Mouse (Mus musculus) testis, postnatal 14 days (tissue): Measurements from ENCODE around the gene Ugt1a6b.
"Not testable (repeated sequence)": the region's sequence is repeated elsewhere in the genome, so short reads cannot be mapped to it uniquely, and the experiment has no call there.

Experiments used
- DNase-seq: peaks from one replicate; pipeline ENCODE4 v3.0.0; 2021; ENCODE audit warnings: low spot score

Ugt1a6b gene

DNA sequence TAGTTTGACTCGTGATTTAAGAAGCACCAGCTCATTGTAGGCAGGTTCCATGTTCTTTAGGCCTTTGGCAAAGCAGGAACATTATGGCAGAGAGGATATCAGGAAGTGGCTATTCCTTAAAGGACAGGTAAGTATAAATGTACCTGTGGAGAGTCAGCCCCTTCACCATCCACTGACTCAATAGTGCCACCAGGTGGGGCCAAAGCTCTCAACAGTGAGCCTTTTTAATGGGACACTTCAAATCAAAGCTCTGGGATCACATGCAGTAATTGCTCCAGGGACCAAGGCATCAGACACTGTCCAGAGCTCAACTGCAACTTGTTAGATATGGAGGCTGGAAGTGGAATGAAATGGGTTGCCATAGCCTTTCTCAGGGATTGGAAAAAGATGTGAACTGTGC is 18.5 kb downstream of the Ugt1a6b start:
- DNase-seq: not testable (repeated sequence)

DNA sequence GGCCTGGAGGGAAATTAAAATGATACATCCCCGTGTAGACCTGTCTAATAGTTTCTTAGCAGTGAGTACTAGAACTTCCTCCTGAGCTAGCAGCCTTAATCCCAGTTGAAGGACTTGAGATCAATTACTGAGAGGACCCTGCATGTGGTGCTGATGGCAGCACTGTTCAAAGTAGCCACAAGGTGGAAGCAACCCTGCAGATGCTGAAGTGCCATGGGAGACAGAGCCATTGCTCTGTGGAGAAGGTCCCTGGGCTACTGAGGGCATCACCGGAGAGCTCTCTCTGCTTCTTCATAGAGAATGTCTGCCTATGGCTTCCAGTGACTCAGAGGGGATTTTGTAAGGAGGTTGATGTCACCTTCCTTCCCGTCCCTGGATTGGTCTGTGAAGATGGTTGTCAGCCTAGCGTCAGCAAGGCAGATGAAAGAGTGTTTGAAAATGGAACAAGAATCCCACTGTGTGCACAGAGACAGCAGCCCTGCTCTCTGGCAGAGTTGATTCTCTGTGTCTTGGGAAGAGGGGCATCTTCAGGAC is 22.8 kb downstream of the Ugt1a6b start:
- DNase-seq: not testable (repeated sequence)

DNA sequence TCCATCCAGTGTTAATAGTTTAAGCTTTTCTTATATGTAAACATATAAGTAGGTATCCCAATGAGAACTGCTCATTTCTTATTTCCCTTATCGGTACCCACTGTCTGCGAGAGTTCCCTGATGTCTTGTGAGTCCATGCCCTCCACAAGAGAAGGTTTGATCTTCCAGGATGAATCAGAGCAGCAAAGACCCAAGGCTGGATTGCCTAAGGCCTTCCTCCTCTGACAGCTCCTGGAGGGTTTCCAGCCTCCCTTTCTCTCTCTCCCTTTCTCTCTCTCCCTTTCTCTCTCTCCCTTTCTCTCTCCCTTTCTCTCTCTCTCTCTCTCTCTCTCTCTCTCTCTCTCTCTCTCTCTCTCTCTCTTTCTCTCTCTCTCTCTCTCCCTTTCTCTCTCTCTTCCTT is 26.0 kb downstream of the Ugt1a6b start:
- DNase-seq: not testable (repeated sequence)

DNA sequence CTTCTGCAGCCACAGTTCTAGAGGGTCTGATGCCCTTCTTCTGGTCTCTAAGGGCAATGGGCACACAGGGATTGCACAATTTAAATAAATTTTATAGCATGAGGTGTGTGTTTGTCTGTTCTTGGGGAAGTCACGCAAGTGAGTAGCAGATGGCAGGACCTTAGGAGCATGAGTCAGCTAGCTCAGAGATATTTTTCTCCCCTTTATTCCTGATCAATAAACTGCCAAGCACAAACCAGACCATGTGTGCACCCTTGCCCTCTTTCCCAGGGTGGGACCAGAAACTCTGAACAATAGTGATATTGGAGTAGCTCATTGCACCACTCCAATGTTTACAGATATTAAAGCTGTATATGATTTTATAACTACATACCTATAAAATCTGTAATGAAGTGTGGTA is 27.2 kb downstream of the Ugt1a6b start:
- DNase-seq: not testable (repeated sequence)

DNA sequence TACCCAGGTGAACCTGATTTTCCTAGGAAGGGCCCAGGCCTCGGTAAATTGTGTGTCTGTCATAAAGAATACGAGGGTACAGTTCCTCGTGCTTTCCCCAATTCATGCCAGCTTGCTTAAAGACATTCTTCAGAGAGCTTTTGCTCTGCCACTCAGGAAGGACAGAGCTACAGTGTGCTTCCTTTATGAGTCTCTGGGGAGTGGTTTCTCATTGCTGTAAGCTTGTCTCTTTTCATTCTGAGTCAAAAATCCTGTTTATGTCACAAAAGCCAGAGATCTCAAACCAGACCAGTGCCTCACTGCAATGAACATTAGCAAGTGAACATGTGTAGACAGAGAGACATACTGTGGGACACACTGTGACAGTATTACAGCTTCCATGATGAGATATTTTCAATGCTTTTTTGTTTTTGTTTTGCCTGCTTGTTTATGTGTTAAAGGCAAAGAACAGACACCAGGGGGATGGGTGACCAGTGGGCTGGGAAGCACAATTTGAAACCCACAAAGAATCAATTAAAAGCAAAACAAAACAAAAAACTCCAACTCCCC is 30.9 kb downstream of the Ugt1a6b start:
- no peak for DNase-seq

DNA sequence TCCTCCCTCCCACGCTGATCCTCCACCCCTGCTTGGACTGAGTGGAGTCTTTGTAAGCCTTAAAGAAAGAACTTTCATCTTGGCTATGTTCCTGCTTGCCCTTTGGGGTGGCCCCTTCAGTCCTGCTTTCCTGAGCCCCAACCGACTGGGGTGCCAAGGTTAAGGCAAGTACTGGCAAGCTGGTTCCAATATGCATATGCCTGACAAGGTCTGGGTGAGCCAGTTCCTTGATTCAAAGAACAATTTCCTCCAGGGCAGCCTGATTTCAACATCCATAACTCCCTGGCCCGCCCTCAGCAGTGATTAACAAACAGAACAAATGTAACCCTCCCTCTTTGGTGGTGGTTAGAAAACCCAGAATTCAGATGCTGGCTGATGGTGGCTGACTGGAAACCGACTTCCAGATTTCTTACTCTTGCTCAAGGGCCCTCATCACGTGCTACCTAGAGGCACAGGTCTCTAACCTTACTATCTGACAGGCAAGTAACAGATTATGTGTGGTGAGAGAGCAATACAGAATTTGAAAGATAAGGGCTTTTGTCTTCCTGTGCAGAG is 31.5 kb downstream of the Ugt1a6b start, which contains the start of gene Ugt1a6a:
Ugt1a6a (plus strand) TSS at position 353 of the 555 bp plus-strand sequence.
- peak; percentile 27 for DNase-seq

DNA sequence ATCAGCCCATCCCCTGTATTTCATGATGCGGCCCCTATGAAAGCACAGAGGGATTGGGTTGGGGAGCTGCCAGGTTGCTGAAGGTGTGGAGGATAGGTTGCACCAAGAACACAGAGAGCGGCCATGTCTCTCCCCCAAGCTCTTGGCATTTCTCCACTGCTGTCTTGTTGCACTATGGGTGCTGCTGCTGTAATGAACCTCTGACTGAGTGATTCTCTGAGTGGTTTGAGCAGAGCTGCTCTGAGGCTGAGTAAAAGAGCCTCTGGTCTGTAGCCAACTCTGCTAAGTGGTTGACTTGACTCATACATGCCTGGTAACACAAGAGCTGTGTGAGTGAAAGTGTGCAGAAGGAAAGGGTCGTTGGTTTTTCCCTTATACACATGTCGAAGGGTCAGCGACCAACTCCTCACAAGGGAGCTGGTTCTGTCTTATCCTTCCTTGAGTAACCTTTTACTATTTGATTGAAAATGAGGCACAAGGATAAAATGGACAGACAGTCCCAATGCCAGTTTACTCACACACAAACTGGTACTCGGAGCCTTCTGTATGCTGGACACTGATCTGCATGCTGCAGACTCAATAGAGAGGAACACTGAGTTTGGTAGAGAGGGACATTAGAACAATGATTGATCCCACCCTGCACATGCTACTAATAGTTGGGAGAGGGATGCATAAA is 32.3 kb downstream of the Ugt1a6b start:
- DNase-seq: not testable (repeated sequence)

DNA sequence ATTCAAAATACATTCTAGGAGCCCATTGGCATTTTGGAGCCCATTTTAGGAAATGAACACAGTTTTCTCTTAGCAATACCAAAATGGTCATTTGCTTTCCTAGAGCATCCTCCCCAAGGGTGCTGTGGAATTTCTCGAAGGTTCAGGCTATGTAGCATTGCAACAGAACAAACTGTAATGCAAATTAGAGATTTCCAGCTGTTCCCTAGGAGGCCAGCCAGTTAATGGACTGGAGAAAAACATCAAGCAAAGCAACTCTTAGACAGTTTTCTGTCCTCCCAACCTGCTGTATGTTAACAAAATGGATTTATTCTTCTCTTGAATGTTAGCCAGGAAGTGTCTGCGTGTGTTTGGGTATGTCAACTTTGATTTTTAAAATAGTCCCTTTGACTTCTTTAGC is 33.6 kb downstream of the Ugt1a6b start:
- peak; percentile 16 for DNase-seq

DNA sequence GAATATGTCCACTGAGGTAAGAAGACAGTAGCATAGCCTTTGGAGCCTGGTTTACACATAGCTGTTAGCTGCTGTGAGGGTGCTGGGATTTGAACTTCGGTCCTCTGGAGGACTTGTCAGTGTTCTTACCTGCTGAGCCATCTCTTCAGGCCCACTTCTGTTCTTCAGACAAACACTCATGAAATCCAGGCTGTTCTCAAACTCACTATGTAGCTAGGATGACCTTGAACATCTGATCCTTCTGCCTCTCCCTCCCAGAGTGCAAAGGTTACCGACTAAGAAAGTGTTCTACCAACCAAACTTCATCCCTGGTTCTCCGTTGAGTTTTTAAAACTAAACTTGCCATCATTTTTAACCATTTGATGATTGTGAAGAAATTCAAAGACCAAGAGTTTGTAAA is 34.2 kb downstream of the Ugt1a6b start:
- DNase-seq: no peak

DNA sequence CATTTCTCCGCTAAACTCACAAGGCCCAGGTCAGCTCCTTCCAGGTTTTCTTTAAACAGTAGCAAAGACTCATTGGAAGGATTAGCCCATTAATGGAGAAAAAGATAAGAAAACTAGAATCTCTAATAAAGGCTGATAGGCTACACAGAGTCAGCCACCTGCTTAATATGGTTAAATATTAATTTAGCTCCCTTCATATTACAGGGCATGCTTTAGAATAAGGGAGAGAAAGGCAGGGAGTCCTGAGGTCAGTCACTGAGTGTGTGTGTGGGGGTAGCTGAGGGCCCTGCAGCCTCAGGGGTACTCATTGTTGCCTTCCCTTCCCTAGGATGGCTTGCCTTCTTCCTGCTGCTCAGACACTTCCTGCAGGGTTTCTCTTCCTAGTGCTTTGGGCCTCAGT is 35.1 kb downstream of the Ugt1a6b start:
- no peak for DNase-seq

DNA sequence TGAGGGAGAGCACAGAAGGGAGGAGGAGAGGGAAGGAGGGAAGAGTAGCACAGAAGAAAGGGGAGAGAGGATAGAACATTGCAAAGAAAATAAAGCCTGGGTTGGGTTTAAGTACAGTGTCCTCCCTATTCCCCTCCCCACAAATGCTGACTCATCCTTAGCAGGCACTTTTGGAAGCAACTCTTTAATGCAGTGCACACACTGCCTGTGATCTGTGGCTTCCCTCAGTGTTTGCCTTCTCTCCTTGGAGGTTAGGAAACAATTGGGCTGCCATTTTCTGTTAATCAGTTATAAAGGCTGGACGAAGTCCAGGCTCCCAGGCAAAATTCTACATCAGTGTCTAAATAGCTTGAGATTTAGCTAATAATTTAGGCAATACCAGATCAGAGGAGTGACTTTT is 37.4 kb downstream of the Ugt1a6b start:
- not testable (repeated sequence) for DNase-seq

DNA sequence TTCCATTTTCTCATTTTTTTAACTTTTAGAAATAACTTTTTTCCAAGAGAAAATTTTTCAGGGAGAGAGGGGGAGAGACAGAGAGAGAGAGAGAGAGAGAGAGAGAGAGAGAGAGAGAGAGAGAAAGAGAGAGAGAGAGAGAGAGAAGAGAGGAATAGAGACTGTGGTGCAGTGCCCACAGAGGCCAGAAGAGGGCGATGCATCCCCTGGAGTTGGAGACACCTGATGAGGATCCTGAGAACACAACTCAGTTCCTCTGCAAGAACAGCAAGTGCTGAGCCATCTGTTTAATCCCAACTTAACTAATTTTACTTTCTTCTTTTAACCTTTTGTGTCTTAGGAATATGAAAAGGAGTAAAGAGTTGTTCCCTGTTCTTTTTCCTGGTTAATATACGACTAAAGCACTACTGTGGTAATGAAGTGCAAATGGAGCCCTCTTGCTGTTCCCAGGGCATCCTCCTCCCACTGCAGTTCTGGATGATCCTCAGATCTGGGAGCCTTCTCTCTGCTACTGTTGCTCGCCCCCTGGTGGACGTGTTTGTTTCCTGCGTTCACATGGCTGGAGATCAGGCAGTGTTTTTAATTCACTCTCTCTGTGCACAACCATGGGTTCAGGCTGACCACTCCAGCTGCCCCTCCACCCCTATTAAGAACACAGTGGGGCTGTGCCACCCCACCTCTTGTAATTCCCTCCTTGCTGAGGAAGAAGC is 41.1 kb downstream of the Ugt1a6b start:
- peak; percentile 16 for DNase-seq

DNA sequence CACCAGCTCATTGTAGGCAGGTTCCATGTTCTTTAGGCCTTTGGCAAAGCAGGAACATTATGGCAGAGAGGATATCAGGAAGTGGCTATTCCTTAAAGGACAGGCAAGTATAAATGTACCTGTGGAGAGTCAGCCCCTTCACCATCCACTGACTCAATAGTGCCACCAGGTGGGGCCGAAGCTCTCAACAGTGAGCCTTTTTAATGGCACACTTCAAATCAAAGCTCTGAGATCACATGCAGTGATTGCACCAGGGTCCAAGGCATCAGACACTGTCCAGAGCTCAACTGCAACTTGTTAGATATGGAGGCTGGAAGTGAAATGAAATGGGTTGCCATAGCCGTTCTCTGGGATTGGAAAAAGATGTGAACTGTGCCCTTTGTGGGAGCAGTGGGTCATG is 42.2 kb downstream of the Ugt1a6b start:
- DNase-seq: not testable (repeated sequence)

DNA sequence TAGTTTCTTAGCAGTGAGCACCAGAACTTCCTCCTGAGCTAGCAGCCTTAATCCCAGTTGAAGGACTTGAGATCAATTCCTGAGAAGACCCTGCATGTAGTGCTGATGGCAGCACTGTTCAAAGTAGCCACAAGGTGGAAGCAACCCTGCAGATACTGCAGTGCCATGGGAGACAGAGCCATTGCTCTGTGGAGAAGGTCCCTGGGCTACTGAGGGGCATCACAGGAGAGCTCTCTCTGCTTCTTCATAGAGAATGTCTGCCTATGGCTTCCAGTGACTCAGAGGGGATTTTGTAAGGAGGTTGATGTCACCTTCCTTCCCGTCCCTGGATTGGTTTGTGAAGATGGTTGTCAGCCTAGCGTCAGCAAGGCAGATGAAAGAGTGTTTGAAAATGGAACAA is 47.1 kb downstream of the Ugt1a6b start:
- DNase-seq: not testable (repeated sequence)

DNA sequence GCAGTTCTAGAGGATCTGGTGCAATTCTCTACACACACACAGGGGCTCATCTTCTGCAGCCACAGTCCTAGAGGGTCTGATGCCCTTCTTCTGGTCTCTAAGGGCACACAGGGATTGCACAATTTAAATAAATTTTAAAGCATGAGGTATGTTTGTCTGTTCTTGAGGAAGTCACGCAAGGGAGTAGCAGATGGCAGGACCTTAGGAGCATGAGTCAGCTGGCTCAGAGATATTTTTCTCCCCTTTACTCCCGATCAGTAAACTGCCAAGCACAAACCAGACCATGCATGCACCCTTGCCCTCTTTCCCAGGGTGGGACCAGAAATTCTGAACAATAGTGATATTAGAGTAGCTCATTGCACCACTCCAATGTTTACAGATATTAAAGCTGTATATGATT is 55.4 kb downstream of the Ugt1a6b start:
- no peak for DNase-seq

DNA sequence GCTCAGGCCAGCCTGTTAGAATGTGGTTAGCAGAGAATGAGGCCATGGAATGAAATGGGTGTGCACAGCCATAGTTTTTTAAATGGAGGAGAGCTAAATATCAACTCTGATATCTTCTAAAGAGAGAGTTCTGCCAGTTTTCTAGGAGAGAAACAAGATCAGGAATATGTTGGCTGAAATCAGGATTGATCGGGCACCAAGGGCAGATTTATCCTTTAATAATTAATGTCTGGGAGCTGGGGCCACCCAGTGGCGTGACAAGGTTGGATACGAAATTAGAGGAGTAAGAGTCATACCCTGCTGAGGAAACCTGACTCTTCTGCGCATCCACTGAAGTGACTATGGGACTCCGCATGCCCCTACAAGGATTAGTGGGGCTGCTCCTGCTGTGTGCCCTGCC is 62.7 kb downstream of the Ugt1a6b start, which contains the start of gene Ugt1a5:
Ugt1a5 (plus strand) TSS at position 302 of the 400 bp plus-strand sequence.
- DNase-seq: no peak

DNA sequence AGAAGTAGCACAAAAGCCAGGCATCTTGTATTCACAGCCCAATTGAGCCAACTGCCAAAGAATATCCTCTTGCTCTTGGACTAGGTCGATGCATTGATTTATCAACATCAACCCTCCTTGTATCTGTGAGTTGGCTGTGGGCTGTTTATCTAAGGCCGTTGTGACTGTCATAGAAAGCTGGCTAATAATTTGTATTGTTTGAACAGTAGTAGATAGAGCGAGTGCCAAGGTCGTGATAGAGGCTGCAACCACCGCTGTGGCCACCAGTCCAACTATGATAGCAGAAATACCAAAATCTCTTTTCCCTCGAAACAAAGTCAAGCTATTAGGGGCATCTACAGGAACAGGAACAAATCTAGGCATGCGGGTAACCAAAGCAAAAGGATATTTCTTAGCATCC is 69.1 kb downstream of the Ugt1a6b start:
- not testable (repeated sequence) for DNase-seq

DNA sequence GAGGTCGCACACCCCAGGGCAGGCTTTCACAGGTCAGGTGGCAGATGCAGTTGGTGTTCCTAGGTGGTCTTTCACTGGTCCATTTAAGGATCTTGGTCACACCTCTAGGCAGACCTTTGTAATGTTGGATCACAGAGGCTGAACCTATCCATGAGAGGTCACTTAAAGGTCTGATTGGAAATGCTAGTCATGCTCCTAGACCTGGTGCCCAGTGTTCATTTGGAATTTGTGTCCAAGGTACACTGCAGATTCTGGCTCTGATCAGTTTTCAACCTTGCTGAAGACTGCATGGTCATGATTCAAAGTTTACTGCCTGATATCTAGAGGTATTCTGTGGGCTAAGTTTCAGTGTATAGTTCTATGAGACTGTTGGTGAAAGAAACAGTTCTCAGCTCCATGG is 76.6 kb downstream of the Ugt1a6b start:
- DNase-seq: no peak

DNA sequence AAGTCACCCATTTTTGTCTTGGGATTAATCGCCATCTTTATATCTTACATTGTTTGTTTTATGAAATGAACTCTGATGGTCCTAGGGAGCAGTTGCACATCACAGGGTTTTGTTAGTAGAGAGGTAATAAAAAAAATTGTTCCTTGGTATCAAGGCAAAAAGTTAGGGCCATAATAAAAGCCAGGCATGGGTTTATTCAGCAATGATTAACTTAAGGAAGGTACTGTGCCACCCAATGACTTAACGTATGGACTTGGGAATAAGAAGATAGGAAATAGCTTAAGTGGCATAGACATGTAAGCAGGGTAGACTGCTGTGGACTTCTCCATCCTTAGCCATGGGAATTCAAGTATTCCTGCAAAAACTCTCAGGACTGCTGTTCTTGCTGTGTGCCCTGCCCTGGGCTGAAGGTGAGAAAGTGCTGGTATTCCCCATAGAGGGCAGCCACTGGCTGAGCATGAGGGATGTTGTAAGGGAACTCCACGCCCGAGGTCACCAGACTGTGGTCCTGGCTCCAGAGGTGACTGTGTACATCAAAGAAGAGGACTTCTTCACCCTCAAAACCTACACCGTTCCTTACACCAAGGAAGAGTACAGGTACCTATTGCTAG is 83.4 kb downstream of the Ugt1a6b start:
- DNase-seq: no peak

DNA sequence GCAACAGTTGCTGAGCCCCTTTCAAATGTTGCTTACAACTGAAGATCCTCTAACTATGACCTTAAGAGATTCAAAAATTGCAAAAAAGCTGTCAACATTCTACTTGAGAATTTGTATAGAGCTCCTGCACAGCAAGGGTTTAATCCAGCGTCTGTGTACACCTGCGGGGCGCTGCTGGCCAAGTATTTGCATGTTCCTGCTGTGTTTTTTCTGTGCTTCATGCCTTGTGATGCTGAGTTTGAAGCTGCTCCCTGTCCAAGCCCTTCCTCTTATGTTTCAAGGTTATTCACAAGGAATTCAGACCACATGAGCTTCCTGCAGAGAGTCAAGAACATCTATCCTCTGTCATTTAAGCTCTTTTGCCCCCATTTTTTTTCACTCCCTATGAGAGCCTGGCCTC is 89.1 kb downstream of the Ugt1a6b start:
- no peak for DNase-seq

DNA sequence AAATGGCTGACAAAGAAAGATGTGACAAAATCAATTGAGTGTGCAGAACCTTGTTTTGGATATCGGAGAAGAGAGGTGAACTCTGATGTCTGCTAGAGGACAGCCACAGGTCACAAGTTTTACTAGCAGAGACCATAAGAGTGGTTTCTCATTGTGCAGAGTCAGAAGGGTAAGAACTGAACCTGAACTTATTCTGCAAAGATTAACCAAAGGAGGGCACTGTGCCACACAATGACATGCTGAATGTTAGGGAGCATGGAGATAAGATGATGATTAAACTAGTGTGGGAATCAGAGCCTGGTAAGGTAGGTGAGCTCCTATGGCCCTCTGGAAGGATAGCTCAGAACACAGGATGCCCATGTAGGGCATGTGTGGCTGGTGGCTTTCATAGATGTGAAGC is 92.6 kb downstream of the Ugt1a6b start:
- no peak for DNase-seq

DNA sequence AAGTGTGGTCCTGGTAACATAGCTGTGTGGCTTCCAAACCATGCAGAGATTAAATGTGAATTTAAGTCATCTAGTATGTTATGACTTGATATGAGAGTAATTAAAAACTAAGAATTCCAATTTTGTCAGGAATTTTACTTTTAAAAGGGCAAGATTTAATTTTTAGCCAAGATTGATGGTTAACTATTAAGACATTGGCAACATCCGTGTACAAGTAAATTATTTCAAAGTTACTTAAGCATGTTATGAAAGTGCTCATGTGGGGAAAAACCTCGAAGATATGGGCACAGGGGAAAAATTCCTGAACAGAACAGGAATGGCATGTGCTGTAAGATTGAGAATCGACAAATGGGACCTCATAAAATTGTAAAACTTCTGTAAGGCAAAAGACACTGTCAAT is 94.4 kb downstream of the Ugt1a6b start:
- DNase-seq: no peak
